Mouse (Mus musculus): ENCODE results near the gene Nanos3. TPM values are rescaled to one million over a fixed set of nuclear protein-coding genes. Genes with fewer than 3 reads are reported as not detected.

The Nanos3 gene
- total RNA-seq, 2 experiments from 2014 or later, result 2.7 to 4.6 TPM

DNA sequence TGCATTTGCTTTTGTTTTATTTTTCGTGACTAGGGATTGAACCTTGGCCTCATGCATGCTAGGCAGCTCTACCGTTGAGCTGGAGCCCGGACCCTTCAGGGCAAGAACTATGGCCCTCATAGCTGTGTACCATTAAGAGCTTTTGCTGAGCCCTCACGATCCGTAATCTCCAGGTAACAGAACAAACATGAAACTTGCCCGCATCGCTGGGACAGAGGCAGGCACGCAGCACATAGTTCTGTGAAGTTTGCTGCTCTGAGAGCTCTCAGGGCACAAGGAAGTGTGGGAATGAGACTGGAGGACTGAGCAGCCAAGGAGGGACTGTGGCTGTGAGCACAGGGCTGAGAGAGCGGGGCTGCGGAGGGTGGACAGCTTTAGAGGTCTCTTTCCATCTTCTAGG, 3.7 kb upstream of the Nanos3 start:
- intact Hi-C loops (cut with DNase I), result loop anchor here (5.0 to 10.0 kb wide), 2 partner anchors 104 to 166 kb away; no protein-coding TSS in a partner anchor
- DNase-seq (ENCODE audit: low spot score in 2 of 2), result no peak

DNA sequence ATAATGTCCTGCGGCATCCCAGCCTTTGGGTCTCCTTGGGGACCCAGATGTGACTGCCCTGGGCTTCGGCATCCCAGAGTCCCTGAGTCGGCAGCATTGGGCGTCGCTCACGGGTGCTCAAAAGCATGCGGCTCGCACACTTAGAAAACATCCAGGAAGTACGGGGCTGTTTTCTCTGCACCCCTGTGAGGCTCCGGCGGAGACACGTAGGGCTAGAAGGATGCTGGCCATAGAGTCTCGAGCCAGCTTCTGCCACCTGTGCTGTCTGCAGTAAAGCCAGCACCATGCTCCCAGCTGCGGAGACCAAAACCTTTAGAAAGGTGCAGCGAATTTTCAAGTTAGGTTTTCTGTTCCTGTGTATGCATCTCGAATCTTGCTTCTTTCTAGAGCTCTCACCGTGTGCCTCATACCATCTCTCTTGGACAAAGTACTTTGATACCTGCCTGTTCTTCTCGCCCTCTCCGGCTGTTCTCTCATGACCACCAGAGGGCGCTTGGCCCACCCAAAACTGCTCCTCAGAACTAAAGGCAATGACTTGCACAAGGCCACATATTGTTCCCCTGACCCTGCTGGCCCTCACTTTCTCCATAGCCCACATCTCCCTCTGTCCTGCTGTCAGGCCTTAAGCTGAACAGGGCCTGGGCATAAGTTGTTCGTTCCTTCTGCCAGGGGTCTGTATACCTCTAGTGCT, 2.2 kb upstream of the Nanos3 start:
- intact Hi-C loops (cut with DNase I), result loop anchor here (5.0 to 10.0 kb wide), 2 partner anchors 105 to 168 kb away; no protein-coding TSS in a partner anchor
- peak in 1 of 2 experiments; percentile 63 for DNase-seq (ENCODE audit: low spot score in 2 of 2)

DNA sequence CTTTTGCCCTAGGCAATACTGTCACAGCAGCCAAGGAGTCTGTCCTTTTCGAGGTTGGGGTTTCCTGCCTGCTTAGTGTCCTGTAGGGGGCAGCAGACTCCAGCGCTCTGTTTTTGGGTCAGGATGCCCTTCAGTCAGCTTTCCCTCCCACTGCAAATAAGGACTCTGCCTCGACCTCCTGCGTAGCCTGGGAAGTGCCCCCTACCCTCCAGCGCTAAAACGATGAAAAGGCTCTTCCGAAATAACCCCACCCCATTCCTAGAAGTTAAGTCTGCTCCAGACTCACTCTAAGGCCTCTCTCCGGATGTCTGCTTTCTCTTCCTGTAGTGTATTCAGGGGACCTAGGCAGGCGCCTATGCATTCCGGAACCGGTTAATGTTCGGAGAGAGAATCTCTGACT, 1.5 kb upstream of the Nanos3 start:
- peak; percentile 81 to 83 for DNase-seq (ENCODE audit: low spot score in 2 of 2)
- intact Hi-C loops (cut with DNase I), result loop anchor here (1.0 to 10.0 kb wide), 3 partner anchors 24 to 168 kb away; no protein-coding TSS in a partner anchor

DNA sequence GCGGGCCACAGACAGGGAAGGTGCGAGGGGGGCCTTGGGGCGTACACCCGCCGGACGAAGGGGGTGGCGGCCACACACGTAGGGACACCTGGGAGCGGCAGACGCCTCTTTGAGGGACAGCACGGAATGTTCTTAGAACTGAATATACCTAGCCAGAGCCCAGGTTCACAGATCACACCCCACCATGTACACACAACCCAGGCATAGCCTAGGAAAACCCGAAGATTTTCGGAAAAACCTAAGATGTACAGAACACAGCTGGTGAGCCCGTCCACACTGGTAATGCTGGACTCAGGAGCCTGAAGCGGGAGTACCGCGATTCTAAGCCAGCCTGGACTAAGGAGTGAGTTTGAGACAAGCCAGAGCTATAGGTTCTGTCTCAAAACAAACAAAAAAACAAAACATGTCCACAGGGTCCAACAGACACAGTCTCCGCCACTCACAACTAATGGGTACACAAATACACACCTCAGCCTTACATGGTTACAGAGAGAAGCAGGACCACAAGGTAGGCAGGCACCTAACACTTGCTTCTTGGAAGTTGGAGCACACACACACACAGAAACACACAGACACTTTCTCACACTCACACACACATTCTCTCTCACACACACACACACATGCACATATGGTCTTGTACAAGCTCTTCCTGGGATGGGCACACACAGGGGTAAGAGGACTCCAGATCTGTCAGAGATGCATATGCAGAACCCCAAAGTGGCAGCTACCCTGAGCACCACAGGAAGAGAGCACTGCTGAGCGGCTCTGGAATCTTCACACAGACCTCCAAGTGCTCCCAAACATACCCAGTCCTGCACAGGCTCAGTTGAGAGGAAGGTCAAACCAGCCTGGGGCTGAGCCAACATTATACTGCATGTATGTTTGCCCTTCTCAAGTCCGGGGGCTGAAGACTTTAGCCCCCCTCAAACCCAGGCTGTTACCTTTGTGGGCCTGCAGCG, 653 bp downstream of the Nanos3 start:
- intact Hi-C loops (cut with DNase I), result loop anchor here (5.0 to 10.0 kb wide), 2 partner anchors 108 to 170 kb away; no protein-coding TSS in a partner anchor
- peak in 1 of 2 experiments; percentile 22 for DNase-seq (ENCODE audit: low spot score in 2 of 2)

DNA sequence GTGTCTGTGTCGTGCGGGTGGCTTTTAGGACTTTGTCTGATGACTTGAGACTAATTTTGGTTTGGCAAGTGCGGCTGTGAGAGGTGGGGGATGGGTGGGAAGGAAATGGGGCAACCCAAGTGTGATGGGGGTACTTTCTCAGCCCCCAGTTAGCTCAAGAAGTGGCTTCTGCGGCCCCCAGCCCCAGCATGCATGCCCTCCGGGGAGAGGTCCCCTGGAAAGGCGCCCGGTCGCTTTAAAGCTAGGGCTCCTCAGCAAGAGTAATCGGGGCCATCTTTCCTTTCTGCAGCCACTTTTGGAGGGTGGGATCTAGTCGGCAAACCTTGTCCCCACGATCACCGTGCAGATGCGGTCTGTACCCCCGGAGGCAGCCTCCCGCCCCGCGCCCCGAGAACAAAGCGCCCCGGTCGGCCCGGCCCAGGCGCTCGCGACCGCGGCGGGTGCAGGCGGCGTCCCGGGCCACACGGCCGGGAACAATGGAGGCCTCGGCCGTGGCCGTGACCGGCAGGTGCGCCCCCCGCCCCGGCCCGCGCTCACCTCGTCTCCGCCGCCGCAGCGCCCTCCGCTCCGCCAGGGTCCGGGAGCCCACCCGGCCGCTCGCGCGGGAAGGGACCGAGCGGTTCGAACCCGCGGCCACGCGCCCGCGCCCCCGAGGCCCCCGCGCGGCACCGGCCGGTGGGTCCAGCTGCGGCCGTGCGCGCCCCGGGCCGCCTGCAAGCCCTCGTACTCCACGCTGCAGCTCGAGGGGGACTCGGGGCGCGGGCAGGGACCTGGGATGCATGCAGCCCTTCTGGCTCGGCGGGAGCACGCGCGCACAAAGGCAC, 1.5 kb downstream of the Nanos3 start:
- DNase-seq (ENCODE audit: low spot score in 2 of 2), result peak in 1 of 2 experiments; percentile 17
- intact Hi-C loops (cut with DNase I), result loop anchor here (10.0 kb wide), 1 partner anchor 171 kb away; no protein-coding TSS in a partner anchor

DNA sequence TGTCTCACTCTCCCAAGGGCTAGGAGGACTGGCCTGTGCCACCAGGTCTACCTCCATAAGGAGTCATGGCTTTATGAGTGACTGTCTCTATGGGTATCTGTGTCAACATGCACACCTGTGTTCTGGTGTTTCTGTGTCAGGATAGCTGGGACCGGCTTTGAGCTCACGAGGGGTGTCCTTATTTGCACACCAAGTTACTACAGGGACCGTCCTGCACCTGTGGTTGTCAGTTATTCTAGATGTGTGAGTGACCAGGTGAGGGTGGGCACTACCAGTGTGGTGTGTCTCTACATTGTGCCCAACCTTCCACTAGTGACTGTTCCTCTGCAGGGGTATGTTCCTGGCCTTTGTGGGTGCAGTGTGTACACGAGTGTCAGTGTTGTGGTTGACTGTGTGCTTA, 2.2 kb downstream of the Nanos3 start:
- DNase-seq (ENCODE audit: low spot score in 2 of 2), result no peak
- intact Hi-C loops (cut with DNase I), result loop anchor here (10.0 kb wide), 1 partner anchor 172 kb away; no protein-coding TSS in a partner anchor

DNA sequence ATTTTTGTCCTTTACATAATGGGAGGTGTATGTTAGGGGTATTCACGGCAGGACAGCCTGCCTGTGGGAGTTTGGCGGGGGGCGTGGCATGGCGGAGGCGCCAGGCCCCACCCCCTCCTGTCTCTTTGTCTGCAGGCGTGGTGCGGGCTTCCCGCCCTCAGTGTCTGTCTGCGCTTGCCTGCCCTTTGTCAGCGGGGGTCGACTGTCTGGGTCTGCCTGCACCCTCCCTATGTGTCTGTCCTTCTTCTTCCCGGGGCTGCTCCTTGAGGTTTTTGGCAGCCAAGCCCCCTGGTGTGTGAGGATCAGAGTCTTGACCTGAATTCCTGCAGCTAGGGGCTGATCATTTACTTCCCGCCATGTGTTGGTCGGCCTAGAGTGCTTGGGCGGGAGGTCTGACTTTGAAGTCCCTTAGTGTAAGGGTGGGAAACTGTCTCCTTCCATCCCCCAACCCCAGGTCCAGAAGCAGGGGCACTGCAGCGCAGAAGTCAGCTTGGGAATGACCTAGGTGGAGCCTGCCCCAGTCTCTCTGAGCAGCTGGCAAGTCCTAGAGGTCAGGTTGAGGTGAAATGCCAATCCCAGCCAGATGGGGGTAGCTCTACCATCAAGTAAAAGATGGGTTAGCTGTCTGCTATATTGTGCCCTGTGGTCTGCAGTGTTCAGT, 4.4 kb downstream of the Nanos3 start:
- intact Hi-C loops (cut with DNase I), result loop anchor here (10.0 kb wide), 1 partner anchor 174 kb away; no protein-coding TSS in a partner anchor
- peak in 1 of 2 experiments; percentile 30 for DNase-seq (ENCODE audit: low spot score in 2 of 2)

DNA sequence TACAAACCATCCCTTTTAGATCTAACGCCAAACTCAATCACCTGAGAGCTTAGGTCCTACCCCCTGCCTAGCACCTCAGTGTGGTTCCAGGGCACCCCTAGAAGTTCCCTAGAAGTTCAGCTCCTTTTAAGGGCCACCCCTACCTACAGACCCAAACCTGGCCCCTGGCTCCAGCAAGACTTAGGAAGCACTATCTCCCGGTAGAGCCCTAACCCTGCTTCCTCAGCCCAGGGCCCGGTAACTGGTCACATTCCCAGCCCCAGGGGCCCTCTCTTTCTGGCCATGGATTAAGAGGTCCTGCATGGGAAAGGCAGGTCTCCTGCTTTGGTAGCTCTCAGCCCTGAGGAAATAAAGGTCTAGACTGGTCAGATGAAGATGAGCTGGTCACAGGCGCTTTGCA, 5.1 kb downstream of the Nanos3 start:
- intact Hi-C loops (cut with DNase I), result loop anchor here (10.0 kb wide), 1 partner anchor 175 kb away; no protein-coding TSS in a partner anchor
- no peak for DNase-seq (ENCODE audit: low spot score in 2 of 2)

DNA sequence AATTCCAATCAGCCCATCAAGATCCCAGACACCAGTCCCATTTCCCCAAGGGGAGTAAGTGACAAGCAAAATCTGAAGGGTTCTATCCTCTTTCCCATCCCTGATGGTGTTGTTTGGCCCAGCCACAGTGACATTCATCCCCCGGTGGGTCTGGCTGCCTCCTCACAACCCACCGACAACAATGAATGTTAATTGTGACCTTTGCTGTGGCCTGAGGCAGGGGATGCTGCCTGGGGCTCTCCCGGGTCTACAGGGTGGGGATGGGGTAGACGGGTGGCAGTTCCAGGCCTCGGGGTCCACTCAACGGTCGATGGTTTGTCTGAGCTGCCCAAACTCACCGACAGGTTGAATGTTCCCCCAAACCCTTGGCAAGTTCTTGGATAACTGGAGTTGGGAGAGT, 6.4 kb downstream of the Nanos3 start:
- DNase-seq (ENCODE audit: low spot score in 2 of 2), result no peak
- intact Hi-C loops (cut with DNase I), result no loop called here

DNA sequence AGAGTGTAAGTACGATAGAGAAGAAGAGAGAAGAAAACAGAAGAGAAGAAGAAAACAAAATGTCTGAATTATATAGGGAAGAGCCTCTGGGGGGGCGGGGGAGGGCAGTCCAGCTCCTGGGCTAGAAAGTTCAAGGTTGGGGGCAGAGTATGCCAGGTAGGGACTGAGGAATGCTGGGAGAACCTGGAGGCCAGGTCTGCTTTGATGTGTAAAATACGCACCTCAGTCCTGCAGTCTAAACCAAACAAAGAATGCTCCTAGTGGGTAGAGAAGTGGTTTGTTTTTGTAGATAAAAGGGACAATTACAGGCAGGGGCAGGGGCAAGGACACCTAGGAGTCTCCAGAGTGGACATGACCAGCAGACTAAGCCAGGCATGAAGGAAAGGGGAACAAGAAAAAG, 7.6 kb downstream of the Nanos3 start:
- no peak for DNase-seq (ENCODE audit: low spot score in 2 of 2)
- intact Hi-C loops (cut with DNase I), result no loop called here

DNA sequence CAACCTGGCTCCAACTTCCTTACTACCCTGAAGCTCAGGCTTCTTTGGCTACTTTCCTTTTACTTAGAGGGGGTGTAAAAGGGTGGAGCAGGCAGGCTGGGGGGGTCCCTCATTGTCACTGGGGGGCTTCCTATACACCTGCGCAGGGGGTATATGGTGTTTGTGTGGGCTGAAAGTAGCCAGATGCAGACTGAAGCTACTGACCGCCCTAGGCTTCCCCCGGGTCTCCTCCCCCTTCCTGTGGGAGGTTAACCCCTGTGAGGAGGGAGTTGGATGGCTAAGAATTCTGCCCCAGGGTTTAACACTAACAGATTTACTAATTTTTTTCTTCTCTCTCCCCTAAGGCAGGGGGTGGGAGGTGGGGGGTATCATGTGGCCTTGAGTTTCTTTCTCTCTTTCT, 8.5 kb downstream of the Nanos3 start:
- DNase-seq (ENCODE audit: low spot score in 2 of 2), result no peak
- intact Hi-C loops (cut with DNase I), result no loop called here

DNA sequence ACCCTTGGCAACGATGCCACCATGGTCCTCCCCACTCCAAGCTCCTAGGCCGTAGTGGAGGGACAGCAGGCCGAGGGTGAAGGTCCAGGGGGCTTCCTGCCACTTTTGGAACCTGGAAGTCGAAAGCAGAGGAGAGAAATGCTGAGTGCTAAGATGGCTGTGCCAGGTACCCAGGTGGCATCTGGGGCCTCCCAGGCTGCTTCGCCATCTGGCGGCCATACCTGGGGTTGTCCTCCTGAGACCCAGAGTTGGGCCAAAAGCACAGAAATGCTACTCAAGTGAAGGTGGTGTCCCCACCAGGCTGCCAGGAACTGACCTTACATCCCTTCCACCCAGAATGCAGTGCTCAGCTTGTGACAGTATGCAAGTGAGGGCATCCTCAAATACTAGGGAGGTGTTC, 11.2 kb downstream of the Nanos3 start:
- intact Hi-C loops (cut with DNase I), result no loop called here
- no peak for DNase-seq (ENCODE audit: low spot score in 2 of 2)

DNA sequence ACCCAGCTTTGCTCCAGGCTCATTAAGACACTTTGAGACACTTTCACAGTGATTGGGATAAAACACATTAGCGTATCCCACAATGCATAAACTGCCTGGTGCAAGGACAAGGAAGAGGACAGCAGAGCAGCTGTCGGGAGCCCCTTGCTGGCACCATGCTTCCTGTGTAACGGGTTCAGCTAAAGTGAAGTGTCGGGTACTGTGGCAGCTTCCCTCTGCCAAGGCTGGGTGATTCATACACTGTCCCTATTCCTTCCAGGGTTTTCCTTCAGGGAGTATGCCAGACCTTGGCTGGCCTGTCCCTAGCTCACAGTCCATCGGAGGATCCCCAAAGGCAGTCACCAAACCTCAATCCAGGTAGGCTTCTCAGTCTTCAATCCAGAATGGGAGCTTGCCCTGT, 14.9 kb downstream of the Nanos3 start:
- no peak for DNase-seq (ENCODE audit: low spot score in 2 of 2)
- intact Hi-C loops (cut with DNase I), result no loop called here

DNA sequence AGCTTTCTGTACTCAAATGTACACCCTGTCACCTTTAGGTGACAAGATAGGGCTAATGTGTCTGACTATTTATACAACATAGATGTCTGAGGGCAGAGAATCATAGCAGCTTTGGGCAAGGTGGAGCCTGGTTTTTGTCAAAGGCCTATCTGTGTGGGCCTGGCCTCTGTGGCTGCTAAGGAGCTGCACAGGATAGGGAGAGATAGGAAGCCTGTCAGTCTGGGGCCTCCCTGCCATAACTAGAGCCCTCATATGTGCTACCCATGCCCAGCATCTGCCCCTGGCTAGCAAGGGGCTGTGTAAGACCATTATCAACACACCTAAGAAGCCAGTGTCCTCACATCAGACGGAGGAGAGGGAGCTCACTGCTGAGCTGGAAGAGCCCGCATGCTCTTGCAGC, 17.3 kb downstream of the Nanos3 start:
- no peak for DNase-seq (ENCODE audit: low spot score in 2 of 2)
- intact Hi-C loops (cut with DNase I), result no loop called here

DNA sequence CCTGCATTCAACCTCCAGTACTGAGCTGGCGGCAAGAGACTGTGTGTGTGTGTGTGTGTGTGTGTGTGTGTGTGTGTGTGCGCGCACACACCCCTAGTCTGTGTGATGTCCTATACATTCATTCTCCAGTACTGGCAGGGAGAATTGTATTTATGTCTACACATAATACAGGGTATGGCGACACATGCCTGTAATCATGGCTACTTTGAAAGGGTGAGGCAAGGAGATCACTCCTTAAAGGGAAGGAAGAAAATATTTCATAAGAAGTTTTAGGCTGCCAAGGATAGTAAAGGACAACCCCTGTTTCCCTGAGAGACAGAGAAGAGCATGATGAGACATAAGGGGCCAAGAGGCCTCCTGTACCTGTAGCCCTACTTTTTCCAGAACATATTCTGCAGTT, 27.4 kb downstream of the Nanos3 start:
- DNase-seq (ENCODE audit: low spot score in 2 of 2), result no peak
- intact Hi-C loops (cut with DNase I), result no loop called here

DNA sequence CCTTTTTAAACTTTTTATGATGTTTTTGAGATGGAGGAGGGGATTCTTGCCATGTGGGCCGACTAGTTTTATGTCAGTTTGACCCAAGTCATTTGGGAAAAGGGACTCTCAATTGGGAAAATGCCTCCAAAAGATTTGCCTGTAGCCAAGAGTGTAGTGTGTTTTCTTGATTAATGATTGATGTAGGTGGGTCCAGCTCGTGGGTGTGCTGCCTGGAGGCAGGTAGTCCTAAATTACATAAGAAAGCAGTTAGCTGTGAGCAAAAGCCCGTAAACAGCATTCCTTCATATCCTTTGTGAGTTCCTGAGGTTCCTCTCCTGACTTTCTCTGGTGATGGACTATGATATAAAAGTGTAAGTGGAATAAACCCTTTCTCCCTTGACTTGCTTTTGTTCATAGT, 35.8 kb downstream of the Nanos3 start:
- intact Hi-C loops (cut with DNase I), result no loop called here
- no peak for DNase-seq (ENCODE audit: low spot score in 2 of 2)

DNA sequence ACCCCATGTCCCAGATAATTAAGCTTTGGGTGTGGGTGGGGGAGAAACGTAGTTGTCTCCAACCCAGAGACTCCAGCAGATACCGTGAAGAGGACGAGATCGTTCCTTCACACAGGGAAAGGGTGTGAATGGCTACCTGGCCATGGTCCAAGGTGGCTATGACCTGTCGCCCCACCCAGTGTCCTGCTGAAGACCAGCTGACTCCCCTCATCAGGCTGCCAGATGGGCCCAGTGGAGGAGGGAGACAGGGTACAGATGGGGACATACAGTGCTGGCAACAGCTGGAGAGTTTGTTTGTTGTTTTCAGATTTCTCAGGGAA, 36.5 kb downstream of the Nanos3 start:
- intact Hi-C loops (cut with DNase I), result no loop called here
- no peak for DNase-seq (ENCODE audit: low spot score in 2 of 2)

DNA sequence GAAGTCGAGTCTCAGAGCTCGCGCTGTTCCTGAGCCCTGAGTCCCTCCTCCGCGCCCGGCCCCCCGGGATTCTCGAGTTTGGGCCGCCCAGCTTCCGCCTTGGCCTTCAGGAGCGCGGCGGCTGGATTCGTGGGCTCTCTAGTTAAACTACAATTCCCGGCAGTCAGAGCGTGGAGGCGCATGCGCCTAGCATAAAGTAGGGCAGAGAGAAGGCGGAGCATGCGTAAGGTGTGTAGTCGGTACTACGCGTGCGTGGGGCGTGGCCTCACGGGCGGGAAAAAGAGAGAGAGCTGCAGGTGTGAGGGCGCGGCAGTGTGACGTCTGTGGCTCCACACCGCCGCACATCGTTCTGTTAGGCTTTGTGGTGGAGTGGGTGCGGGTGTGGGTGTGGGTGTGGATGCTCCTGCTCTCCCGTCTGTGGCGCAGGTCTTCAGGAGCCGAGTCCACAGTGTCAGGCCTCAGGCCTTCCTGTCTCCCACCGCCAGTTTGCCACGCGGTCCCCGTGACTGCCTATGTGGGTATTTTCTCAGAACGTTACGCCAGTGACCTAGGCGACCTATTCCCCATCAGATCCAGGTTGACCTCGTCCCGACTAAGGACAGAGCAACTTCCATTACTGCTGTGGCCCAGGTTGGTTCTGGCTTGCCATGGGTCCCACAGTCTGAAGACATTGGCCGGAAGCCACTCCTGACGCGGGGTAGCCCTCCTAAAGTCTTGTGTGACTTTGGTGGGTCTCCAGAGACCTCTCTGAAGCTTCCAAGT, 37.1 kb downstream of the Nanos3 start, which contains the start of the genes Cc2d1a and 4930432K21Rik:
Gene Cc2d1a, minus strand, starts transcription at position 168 of the 762 bp plus-strand sequence.
Gene 4930432K21Rik, plus strand, starts transcription at position 257 of the 762 bp plus-strand sequence.
- peak; percentile 95 to 97 for DNase-seq (ENCODE audit: low spot score in 2 of 2)
- intact Hi-C loops (cut with DNase I), result no loop called here
